Mouse (Mus musculus) limb, embryonic 13.5 days (tissue): ENCODE data around the gene Cym. TPM values are rescaled to one million over a fixed set of nuclear protein-coding genes. Genes with fewer than 3 reads are reported as not detected.

Experiments
- ATAC-seq: fragments of 200-750 bp; cut with Nextera tagmentation; 2 replicates; pipeline ENCODE4 v1.8.0; 2017; ENCODE audit warnings: low read depth, moderate number of reproducible peaks, moderate TSS enrichment; ENCODE audit not compliant: low FRiP score
- H3K27ac ChIP-seq: fragments of 300-500 bp; sonication (generic); 2 replicates; pipeline ENCODE4 v1.5.1; 2015; ENCODE audit warnings: inconsistent platforms, mild to moderate bottlenecking, moderate library complexity
- H3K27me3 ChIP-seq: fragments of 300-500 bp; sonication (generic); 2 replicates; pipeline ENCODE4 v1.6.1; 2015; ENCODE audit warnings: mild to moderate bottlenecking, inconsistent platforms
- H3K36me3 ChIP-seq: fragments of 300-500 bp; sonication (generic); 2 replicates; pipeline ENCODE4 v1.6.1; 2015; ENCODE audit warnings: inconsistent platforms, mild to moderate bottlenecking, moderate library complexity
- H3K4me1 ChIP-seq: fragments of 300-500 bp; sonication (generic); 2 replicates; pipeline ENCODE4 v1.6.1; 2015; ENCODE audit warnings: inconsistent platforms
- H3K4me2 ChIP-seq: fragments of 300-500 bp; sonication (generic); replicated peaks from 2 replicates; pipeline ENCODE4 v1.6.1; 2015; ENCODE audit warnings: inconsistent platforms, mild to moderate bottlenecking, moderate library complexity
- H3K4me3 ChIP-seq: fragments of 300-500 bp; sonication (generic); 2 replicates; pipeline ENCODE4 v1.5.1; 2015; ENCODE audit warnings: moderate library complexity, mild to moderate bottlenecking, inconsistent platforms
- H3K9ac ChIP-seq: fragments of 300-500 bp; sonication (generic); 2 replicates; pipeline ENCODE4 v1.6.1; 2015; ENCODE audit warnings: mild to moderate bottlenecking, inconsistent platforms
- H3K9me3 ChIP-seq: fragments of 300-500 bp; sonication (generic); 2 replicates; pipeline ENCODE4 v1.6.1; 2016; ENCODE audit warnings: inconsistent platforms
- WGBS: fragments of 180-500 bp; shearing (Covaris S2); methylation state at CpG from one replicate; pipeline ENCODE4 v1.1.7; 2015; 5-methylcytosine and 5-hydroxymethylcytosine counted together
- polyA plus RNA-seq: library from polyadenylated mRNA; unstranded; fragments of >200 nt; fragmentation: Nextera tagmentation; extraction: Ambion mirVana; gene quantifications from 2 replicates; pipeline ENCODE4 v1.2.1, GENCODE M21; 2015

Gene Cym
- polyA plus RNA-seq, 1 experiment from 2014 or later, result not detected

DNA sequence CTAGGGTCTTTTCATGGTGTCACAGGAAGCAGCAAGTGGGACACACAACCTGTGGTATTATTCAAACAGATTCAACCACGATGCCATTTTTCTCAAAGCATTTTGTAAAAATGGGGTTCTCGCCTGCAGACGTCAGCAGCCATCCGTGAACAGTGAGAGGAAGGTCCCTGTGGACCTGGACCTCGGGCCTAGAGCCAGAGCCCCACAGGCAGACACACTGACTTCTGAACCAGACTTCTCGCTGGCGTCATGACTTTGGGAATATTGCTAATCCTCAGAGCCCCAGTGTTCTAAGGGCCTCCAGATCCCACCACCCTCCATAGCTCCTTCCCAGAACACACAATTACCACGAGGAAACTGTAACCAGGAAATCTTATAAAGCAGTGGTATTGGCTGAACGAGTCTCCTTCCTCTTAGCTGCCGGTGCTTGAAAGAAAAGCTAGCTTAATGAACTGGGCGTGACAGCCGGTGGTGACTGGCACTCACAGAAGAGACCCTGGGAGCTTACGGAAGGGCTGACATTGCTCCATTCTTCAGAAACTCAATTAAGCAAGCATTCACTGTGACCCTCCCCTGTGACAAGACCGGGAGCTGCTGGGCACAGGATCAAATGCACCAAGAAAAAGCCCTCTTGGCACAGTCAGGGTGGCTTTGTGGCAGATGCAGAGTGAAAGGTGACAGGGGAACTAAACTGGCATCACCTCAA lies 20.0 kb upstream of the Cym start:
- 46% methylated on average over 14 of the region's 14 CpGs for WGBS
- Histone ChIP-seq H3K4me2 (no peak overlapping the region), H3K4me1 (no peaks in the 10 kb centered on the region), H3K27me3 (0 out of 2 replicates have a peak, but pooled peaks cover 4% of the 10 kb centered on the region), H3K9me3 (no peaks in the 10 kb centered on the region), H3K9ac (no peak overlapping the region), H3K27ac (no peak overlapping the region), H3K36me3 (no peaks in the 10 kb centered on the region), H3K4me3 (no peak overlapping the region)
- ATAC-seq, result no peak

DNA sequence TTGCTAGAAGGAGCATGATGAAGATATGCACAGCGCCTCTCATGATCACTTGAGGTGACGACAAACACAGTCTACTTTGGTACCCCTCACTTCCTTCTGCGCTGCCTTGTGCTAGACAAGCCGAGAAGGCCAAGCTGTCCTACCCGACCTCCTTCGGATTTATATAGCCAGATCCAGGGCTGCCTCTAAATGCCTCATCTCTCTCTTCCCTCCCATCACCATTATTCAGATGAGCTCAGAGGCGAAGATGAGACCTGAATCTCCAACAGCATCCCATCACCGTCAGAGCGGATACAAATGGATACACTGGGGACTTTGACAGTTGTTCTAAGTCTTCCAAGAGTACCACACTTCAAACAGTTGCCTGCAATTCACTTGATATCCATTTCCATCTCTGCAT lies 18.1 kb upstream of the Cym start, which contains the start of gene Prok1:
Gene Prok1 (minus strand): TSS at position 101 of the 400 bp plus-strand sequence.
- Histone ChIP-seq H3K36me3 (no peaks in the 10 kb centered on the region), H3K9ac (no peak within 1 kb of the TSS), H3K4me2 (no peak within 1 kb of the TSS), H3K4me1 (no peaks in the 10 kb centered on the region), H3K27ac (no peak within 1 kb of the TSS), H3K9me3 (no peaks in the 10 kb centered on the region), H3K27me3 (0 out of 2 replicates have a peak, but pooled peaks cover 4% of the 10 kb centered on the region), H3K4me3 (no peak within 1 kb of the TSS)
- ATAC-seq, result no peak
- 89% methylated on average over 9 of the region's 9 CpGs for WGBS

DNA sequence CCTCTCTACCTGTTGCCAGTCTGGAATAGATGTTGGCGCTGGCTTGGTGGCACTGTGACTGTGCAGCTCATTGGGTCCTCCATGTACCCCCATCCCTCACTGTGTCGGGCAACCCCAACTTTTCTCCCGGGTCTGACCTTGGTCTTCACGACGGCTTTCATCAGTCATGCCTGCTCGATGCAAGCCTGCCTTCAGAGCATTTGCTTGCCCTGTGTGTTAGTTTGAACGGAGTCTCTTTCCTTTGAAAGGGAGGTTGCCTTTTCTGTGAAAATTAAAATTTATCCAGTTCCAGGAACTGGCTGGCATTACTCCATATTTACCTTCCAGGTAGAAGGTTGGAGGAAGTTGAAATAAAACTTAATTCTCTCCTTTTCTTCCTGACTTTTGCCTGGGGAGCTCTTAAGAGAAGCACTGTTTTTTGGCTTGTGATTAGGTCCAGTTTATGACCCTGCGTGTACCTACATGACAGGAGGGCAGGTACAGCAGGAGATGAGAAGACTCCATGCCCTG lies 17.0 kb upstream of the Cym start:
- ATAC-seq, result no peak
- 82% methylated on average over 8 of the region's 8 CpGs for WGBS
- Histone ChIP-seq H3K4me3 (no peak overlapping the region), H3K9me3 (no peaks in the 10 kb centered on the region), H3K4me2 (no peak overlapping the region), H3K4me1 (no peaks in the 10 kb centered on the region), H3K27me3 (no peaks in the 10 kb centered on the region), H3K36me3 (no peaks in the 10 kb centered on the region), H3K27ac (no peak overlapping the region), H3K9ac (no peak overlapping the region; the same call in 1 of the 2 replicates)

DNA sequence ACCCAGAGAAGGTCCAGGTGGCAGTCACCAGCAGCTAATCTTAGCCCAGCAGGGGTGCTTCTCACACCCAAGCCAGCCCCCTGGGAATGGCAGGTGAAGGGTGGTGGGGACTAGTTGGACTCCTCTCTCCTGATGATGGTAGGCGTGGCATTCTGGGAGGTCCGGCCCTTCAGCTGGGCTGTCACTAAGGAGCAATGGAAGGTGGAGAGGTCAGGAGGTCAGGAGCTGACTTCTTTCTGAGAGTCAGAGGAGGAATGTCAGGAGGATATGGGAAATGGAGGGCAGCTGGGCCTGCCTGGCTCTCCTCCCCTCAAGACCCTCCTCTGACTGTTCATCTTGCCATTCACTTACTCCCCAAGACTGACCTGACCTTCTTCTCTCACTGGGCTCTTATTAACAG lies 16.5 kb upstream of the Cym start:
- 39% methylated on average over 2 of the region's 2 CpGs for WGBS

DNA sequence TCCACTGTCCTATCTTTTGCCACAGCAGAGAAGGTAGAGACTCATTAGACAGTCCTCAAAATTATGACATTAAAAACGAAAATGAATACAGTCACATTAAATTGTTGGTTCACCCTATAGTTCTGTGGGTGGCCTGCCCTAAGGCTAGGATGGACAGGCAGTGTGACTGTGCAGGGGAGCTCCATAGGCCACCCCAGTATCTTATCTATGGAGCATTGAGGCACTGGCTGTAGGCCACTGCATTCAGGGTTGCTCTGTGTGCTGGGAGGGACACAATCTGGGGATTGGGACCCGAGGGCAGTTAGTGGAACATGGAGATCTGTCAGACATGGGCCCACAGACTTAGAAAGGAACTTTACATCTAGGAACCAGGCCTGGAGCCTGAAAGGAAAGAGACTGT lies 12.4 kb upstream of the Cym start:
- Histone ChIP-seq H3K4me1 (0 out of 2 replicates have a peak, but pooled peaks cover 5% of the 10 kb centered on the region), H3K4me3 (no peak overlapping the region), H3K27ac (no peak overlapping the region), H3K9ac (no peak overlapping the region; the same call in 1 of the 2 replicates), H3K9me3 (no peaks in the 10 kb centered on the region), H3K36me3 (no peaks in the 10 kb centered on the region), H3K4me2 (no peak overlapping the region), H3K27me3 (no peaks in the 10 kb centered on the region; the same call in 1 of the 2 replicates)
- WGBS, result 26% methylated on average over 2 of the region's 2 CpGs
- peak; percentile 15; the same call in 1 of the 2 replicates for ATAC-seq

More for the DNA sequence above, 16.5 kb upstream of the Cym start:
- H3K4me3 ChIP-seq, result no peak overlapping the region
- ATAC-seq, result no peak
- no peaks in the 10 kb centered on the region for H3K4me1 ChIP-seq
- no peaks in the 10 kb centered on the region for H3K36me3 ChIP-seq
- H3K4me2 ChIP-seq, result no peak overlapping the region
- no peaks in the 10 kb centered on the region for H3K9me3 ChIP-seq
- H3K9ac ChIP-seq, result no peak overlapping the region; the same call in 1 of the 2 replicates
- no peak overlapping the region for H3K27ac ChIP-seq
- H3K27me3 ChIP-seq, result no peaks in the 10 kb centered on the region

DNA sequence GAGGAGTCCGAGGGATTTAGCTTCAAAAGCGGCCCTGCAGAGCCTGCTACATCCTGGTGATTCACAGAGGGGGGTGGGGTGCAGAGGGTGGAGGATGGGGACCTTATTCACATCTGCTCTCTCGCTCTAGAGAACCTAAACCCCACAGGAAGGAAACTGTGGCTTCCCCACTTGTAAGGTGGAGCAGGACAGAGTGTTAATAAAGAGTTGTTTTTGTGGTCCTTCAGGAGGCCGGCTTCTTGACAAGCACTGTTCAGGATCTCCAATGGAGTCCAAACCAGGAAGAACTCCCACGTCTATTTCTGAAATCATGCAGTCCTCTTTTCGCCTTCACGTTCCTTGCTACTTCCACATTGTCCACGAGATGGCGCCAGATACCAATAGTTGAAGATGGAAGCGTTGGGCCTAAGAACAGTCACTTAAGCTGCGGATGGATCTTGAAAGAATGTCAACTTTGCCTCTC lies 11.8 kb upstream of the Cym start:
- Histone ChIP-seq H3K27ac (no peak overlapping the region), H3K27me3 (no peaks in the 10 kb centered on the region; the same call in 1 of the 2 replicates), H3K4me1 (0 out of 2 replicates have a peak, but pooled peaks cover 5% of the 10 kb centered on the region), H3K9ac (no peak overlapping the region), H3K9me3 (no peaks in the 10 kb centered on the region), H3K36me3 (no peaks in the 10 kb centered on the region), H3K4me2 (no peak overlapping the region), H3K4me3 (no peak overlapping the region)
- 7% methylated on average over 11 of the region's 11 CpGs for WGBS
- peak; percentile 39; the same call in 1 of the 2 replicates for ATAC-seq

DNA sequence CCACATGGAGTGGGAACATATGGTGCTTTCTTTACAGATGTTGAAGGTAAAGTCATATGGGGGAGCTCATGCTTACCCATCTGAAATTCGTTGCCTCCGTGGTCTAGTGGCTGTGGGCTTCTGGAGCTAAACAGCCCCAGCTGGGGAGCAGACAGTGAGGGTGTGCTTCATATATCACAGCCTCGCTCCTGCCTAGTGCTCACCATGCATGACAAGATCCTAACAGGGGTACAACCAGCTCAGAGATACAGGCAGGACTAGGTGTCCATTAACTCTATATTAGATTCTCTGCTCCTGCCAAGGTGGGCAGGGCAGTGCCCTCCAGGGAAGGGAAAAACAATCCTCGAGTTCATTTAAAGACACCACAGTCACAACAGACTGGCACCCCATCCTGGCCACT lies 9.7 kb upstream of the Cym start:
- Histone ChIP-seq H3K4me2 (no peak overlapping the region), H3K4me3 (no peak overlapping the region), H3K27me3 (no peaks in the 10 kb centered on the region; the same call in 1 of the 2 replicates), H3K27ac (no peak overlapping the region), H3K4me1 (0 out of 2 replicates have a peak, but pooled peaks cover 5% of the 10 kb centered on the region), H3K9me3 (no peaks in the 10 kb centered on the region), H3K36me3 (no peaks in the 10 kb centered on the region), H3K9ac (no peak overlapping the region)
- 39% methylated on average over 4 of the region's 4 CpGs for WGBS
- ATAC-seq, result no peak

DNA sequence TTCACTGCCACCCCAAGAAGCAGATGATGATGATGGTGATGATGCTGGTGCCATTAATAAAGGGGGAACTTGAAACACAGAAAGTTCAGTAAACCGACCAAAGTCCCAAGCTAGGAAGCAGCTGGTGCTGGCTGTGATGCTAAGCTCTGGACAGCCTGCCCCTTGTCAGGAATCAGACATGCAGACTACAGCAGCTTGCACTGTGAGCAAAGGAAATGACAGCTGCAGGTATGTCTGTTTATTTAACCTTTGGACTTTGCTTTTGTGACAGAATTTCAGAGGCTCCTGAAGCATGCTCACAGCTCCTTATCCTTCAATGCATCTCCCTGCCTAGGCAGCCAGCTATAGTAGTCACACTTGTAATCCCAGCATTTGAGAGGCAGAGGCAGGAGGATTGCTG lies 9.0 kb upstream of the Cym start, which contains the start of gene A630076J17Rik:
Gene A630076J17Rik (plus strand): TSS at position 88 of the 400 bp plus-strand sequence.
- no peak within 1 kb of the TSS for H3K4me2 ChIP-seq
- no peaks in the 10 kb centered on the region for H3K9me3 ChIP-seq
- H3K4me1 ChIP-seq, result 0 out of 2 replicates have a peak, but pooled peaks cover 5% of the 10 kb centered on the region
- H3K27me3 ChIP-seq, result no peaks in the 10 kb centered on the region; the same call in 1 of the 2 replicates
- no peak within 1 kb of the TSS for H3K27ac ChIP-seq
- 43% methylated on average over 1 of the region's 1 CpGs for WGBS
- H3K9ac ChIP-seq, result 0 out of 2 replicates have a peak within 1 kb of the TSS, but pooled peaks have one; percentile 13
- H3K36me3 ChIP-seq, result no peaks in the 10 kb centered on the region
- no peak within 1 kb of the TSS for H3K4me3 ChIP-seq
- no peak for ATAC-seq

DNA sequence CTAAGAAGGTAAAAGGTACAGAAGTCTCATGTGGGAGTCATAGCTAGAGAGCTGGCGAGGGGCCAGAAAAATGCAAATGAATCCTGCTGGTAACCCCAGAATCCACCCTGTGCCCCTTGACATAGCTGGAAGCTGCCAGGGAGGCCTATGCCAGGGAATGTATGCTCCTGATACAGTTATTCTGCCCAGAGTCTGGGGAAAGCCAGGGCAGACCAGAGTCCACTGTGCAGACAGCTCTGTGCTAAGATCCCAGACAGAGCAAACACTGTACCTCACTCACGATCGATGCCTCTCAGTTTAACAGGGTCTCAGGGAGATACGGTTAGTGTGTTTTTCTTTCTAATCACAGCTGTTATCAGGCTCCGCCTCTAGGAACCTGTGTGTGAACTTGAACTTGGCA lies 8.3 kb upstream of the Cym start:
- no peak overlapping the region for H3K4me2 ChIP-seq
- 66% methylated on average over 5 of the region's 5 CpGs for WGBS
- H3K4me3 ChIP-seq, result no peak overlapping the region
- no peaks in the 10 kb centered on the region for H3K9me3 ChIP-seq
- ATAC-seq, result no peak
- H3K27me3 ChIP-seq, result no peaks in the 10 kb centered on the region; the same call in 1 of the 2 replicates
- H3K36me3 ChIP-seq, result no peaks in the 10 kb centered on the region
- H3K4me1 ChIP-seq, result 0 out of 2 replicates have a peak, but pooled peaks cover 5% of the 10 kb centered on the region
- H3K27ac ChIP-seq, result no peak overlapping the region
- 0 out of 2 replicates have a peak overlapping the region, but pooled peaks have one; percentile 13 for H3K9ac ChIP-seq

DNA sequence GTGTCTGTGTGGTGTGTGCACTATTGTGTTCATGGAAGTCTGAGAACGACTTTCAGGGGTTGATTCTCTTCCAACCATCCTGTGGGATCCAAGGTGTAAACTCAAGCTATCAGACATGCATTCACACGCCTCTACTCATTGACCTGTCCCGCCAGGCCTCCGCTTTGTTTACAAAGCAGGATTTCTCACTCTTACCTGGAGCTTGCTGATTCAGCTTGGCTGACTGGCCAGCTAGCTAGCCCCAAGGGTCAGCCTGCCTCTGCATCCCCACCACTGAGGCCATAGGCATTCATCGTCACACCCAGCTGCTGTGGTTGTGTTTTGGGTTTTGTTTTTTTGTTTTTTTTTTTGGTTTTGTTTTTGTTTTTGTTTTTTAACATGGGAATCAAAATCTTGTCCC lies 7.7 kb upstream of the Cym start:
- 77% methylated on average over 5 of the region's 5 CpGs for WGBS
- Histone ChIP-seq H3K27ac (no peak overlapping the region), H3K4me3 (no peak overlapping the region), H3K27me3 (no peaks in the 10 kb centered on the region; the same call in 1 of the 2 replicates), H3K9ac (no peak overlapping the region), H3K4me1 (0 out of 2 replicates have a peak, but pooled peaks cover 5% of the 10 kb centered on the region), H3K36me3 (no peaks in the 10 kb centered on the region), H3K9me3 (no peaks in the 10 kb centered on the region), H3K4me2 (no peak overlapping the region)
- no peak for ATAC-seq

DNA sequence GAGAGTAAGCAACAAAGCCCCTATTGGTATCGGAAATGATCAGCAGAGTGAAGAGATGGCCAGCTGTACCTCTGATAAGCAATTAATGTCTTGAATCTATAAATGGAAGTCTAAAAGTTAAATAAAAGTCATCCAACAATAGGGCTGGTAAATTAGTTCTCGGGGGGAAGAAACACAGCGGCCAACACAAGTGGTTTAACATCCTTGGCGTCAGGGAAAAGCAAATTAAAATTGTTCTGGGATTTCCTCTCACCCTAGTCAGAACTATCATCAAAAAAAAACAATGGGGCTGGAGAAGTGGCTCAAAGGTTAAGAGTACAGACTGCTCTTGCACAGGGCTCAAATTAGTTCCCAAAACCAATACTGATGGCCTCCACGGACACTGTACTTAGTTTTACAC lies 4.3 kb upstream of the Cym start:
- 91% methylated on average over 5 of the region's 5 CpGs for WGBS
- no peaks in the 10 kb centered on the region for H3K9me3 ChIP-seq
- no peak for ATAC-seq
- no peaks in the 10 kb centered on the region for H3K27me3 ChIP-seq
- H3K4me3 ChIP-seq, result no peak overlapping the region
- H3K9ac ChIP-seq, result no peak overlapping the region
- no peak overlapping the region for H3K27ac ChIP-seq
- H3K36me3 ChIP-seq, result no peaks in the 10 kb centered on the region
- no peak overlapping the region for H3K4me2 ChIP-seq
- 0 out of 2 replicates have a peak, but pooled peaks cover 5% of the 10 kb centered on the region for H3K4me1 ChIP-seq

DNA sequence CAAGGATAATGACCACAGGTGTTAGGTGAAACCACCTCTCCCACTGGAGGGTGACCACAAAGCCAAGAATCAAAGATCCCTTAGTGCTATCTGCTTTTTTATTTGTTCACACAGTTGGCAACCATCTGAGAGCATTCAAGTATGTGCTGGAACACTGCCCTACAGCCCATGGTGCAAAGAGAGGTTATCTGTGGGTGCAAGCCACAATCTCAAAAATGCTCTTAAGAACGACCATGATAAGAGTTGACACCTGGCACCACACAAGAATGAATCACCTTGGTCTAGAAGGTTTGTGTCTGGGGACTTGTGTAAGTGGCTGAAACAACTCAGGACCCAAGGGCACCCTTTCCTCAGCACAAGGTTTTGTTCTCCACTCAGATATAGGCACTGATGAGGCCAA lies 1.7 kb upstream of the Cym start:
- Histone ChIP-seq H3K36me3 (no peaks in the 10 kb centered on the region), H3K4me1 (no peaks in the 10 kb centered on the region), H3K9ac (no peak overlapping the region), H3K9me3 (no peaks in the 10 kb centered on the region), H3K4me2 (no peak overlapping the region), H3K27ac (no peak overlapping the region), H3K27me3 (no peaks in the 10 kb centered on the region), H3K4me3 (no peak overlapping the region)
- ATAC-seq, result no peak
- 69% methylated on average over 1 of the region's 1 CpGs for WGBS
